Mouse (Mus musculus): ENCODE results near the gene As3mt.
A peak's percentile ranks its signal among the peaks of the same experiment; 100 is the strongest.

- peak; percentile 71 for TF ChIP-seq CTCF (IDR thresholded peaks at IDR 0.05; ENCODE audit: low read depth, low read length)
- no peak for TF ChIP-seq TAL1 (conservative IDR thresholded peaks at IDR 0.05; ENCODE audit: low read depth, low read length)
Measured at GRCm38 (mm10) chr19:46760375-46761160, 53.3 kb downstream of the As3mt start.

Data from G1E (cell line).